Mouse (Mus musculus): Measurements from ENCODE around the gene E030025P04Rik. TPM values are rescaled to one million over a fixed set of nuclear protein-coding genes. Genes with fewer than 3 reads are reported as not detected.

Gene E030025P04Rik
- polyA plus RNA-seq, 1 experiment from 2014 or later = not detected

GRCm38 (mm10) chr11:109107518-109108205 is 36.5 kb downstream of the E030025P04Rik start:
- no peak for ATAC-seq (ENCODE audit: insufficient read depth, low FRiP score)
- no peak overlapping the region for H3K27ac ChIP-seq (ENCODE audit: low read length)
- no peaks in the 10 kb centered on the region for H3K27me3 ChIP-seq (ENCODE audit: control insufficient read depth, insufficient read depth, low read length)
- no peak overlapping the region for H3K9ac ChIP-seq (ENCODE audit: low read length)
- H3K4me3 ChIP-seq (replicated peaks; ENCODE audit: low read length) = no peak overlapping the region
- H3K4me2 ChIP-seq (ENCODE audit: low read depth, low read length) = no peak overlapping the region
- no peaks in the 10 kb centered on the region for H3K36me3 ChIP-seq (ENCODE audit: control insufficient read depth, insufficient read depth, low read length)
- 56% methylated on average over 11 of the region's 11 CpGs for WGBS
- no peaks in the 10 kb centered on the region for H3K9me3 ChIP-seq (replicated peaks; ENCODE audit: control insufficient read depth, low read length)
- no peaks in the 10 kb centered on the region for H3K4me1 ChIP-seq (ENCODE audit: control insufficient read depth, insufficient read depth, low read length)

GRCm38 (mm10) chr11:109106751-109107150 is 37.4 kb downstream of the E030025P04Rik start:
- ATAC-seq (ENCODE audit: insufficient read depth, low FRiP score) = no peak
- no peaks in the 10 kb centered on the region for H3K27me3 ChIP-seq (ENCODE audit: control insufficient read depth, insufficient read depth, low read length)
- no peaks in the 10 kb centered on the region for H3K4me1 ChIP-seq (ENCODE audit: control insufficient read depth, insufficient read depth, low read length)
- no peaks in the 10 kb centered on the region for H3K36me3 ChIP-seq (ENCODE audit: control insufficient read depth, insufficient read depth, low read length)
- WGBS = 20% methylated on average over 8 of the region's 8 CpGs
- H3K9me3 ChIP-seq (replicated peaks; ENCODE audit: control insufficient read depth, low read length) = no peaks in the 10 kb centered on the region
- no peak overlapping the region for H3K27ac ChIP-seq (ENCODE audit: low read length)
- H3K9ac ChIP-seq (ENCODE audit: low read length) = no peak overlapping the region
- H3K4me2 ChIP-seq (ENCODE audit: low read depth, low read length) = no peak overlapping the region
- H3K4me3 ChIP-seq (replicated peaks; ENCODE audit: low read length) = no peak overlapping the region

- Histone ChIP-seq H3K4me3 (replicated peaks; ENCODE audit: low read length) (no peak overlapping the region), H3K9me3 (replicated peaks; ENCODE audit: control insufficient read depth, low read length) (no peaks in the 10 kb centered on the region), H3K9ac (ENCODE audit: low read length) (no peak overlapping the region), H3K4me2 (ENCODE audit: low read depth, low read length) (no peak overlapping the region), H3K4me1 (ENCODE audit: control insufficient read depth, insufficient read depth, low read length) (no peaks in the 10 kb centered on the region), H3K27ac (ENCODE audit: low read length) (no peak overlapping the region), H3K27me3 (ENCODE audit: control insufficient read depth, insufficient read depth, low read length) (no peaks in the 10 kb centered on the region), H3K36me3 (ENCODE audit: control insufficient read depth, insufficient read depth, low read length) (no peaks in the 10 kb centered on the region)
- ATAC-seq (ENCODE audit: insufficient read depth, low FRiP score) = no peak
- 28% methylated on average over 5 of the region's 5 CpGs for WGBS
These were observed 38.0 kb downstream of the E030025P04Rik start for GRCm38 (mm10) chr11:109106181-109106580.

GRCm38 (mm10) chr11:109103386-109103785 is 40.8 kb downstream of the E030025P04Rik start:
- ATAC-seq (ENCODE audit: insufficient read depth, low FRiP score) = no peak
- Histone ChIP-seq H3K27me3 (ENCODE audit: control insufficient read depth, insufficient read depth, low read length) (no peaks in the 10 kb centered on the region), H3K27ac (ENCODE audit: low read length) (no peak overlapping the region), H3K9me3 (replicated peaks; ENCODE audit: control insufficient read depth, low read length) (no peaks in the 10 kb centered on the region), H3K4me2 (ENCODE audit: low read depth, low read length) (no peak overlapping the region), H3K4me3 (replicated peaks; ENCODE audit: low read length) (no peak overlapping the region), H3K36me3 (ENCODE audit: control insufficient read depth, insufficient read depth, low read length) (no peaks in the 10 kb centered on the region), H3K4me1 (ENCODE audit: control insufficient read depth, insufficient read depth, low read length) (no peaks in the 10 kb centered on the region), H3K9ac (ENCODE audit: low read length) (no peak overlapping the region)
- WGBS = 87% methylated on average over 3 of the region's 3 CpGs

- no peaks in the 10 kb centered on the region for H3K9me3 ChIP-seq (replicated peaks; ENCODE audit: control insufficient read depth, low read length)
- 77% methylated on average over 8 of the region's 8 CpGs for WGBS
- 0 out of 2 replicates have a peak, but pooled peaks cover 6% of the 10 kb centered on the region for H3K4me1 ChIP-seq (ENCODE audit: control insufficient read depth, insufficient read depth, low read length)
- no peak overlapping the region for H3K4me2 ChIP-seq (ENCODE audit: low read depth, low read length)
- no peaks in the 10 kb centered on the region for H3K27me3 ChIP-seq (ENCODE audit: control insufficient read depth, insufficient read depth, low read length)
- no peak overlapping the region for H3K9ac ChIP-seq (ENCODE audit: low read length)
- H3K4me3 ChIP-seq (replicated peaks; ENCODE audit: low read length) = no peak overlapping the region
- H3K36me3 ChIP-seq (ENCODE audit: control insufficient read depth, insufficient read depth, low read length) = no peaks in the 10 kb centered on the region
- no peak overlapping the region for H3K27ac ChIP-seq (ENCODE audit: low read length)
- ATAC-seq (ENCODE audit: insufficient read depth, low FRiP score) = no peak
These were observed 41.5 kb downstream of the E030025P04Rik start for GRCm38 (mm10) chr11:109102646-109103045.

- Histone ChIP-seq H3K9ac (ENCODE audit: low read length) (no peak overlapping the region), H3K27ac (ENCODE audit: low read length) (no peak overlapping the region), H3K27me3 (ENCODE audit: control insufficient read depth, insufficient read depth, low read length) (no peaks in the 10 kb centered on the region), H3K36me3 (ENCODE audit: control insufficient read depth, insufficient read depth, low read length) (no peaks in the 10 kb centered on the region), H3K4me2 (ENCODE audit: low read depth, low read length) (no peak overlapping the region), H3K4me3 (replicated peaks; ENCODE audit: low read length) (no peak overlapping the region), H3K9me3 (replicated peaks; ENCODE audit: control insufficient read depth, low read length) (no peaks in the 10 kb centered on the region), H3K4me1 (ENCODE audit: control insufficient read depth, insufficient read depth, low read length) (0 out of 2 replicates have a peak, but pooled peaks cover 6% of the 10 kb centered on the region)
- no peak for ATAC-seq (ENCODE audit: insufficient read depth, low FRiP score)
- WGBS = 70% methylated on average over 6 of the region's 6 CpGs
These were observed 43.9 kb downstream of the E030025P04Rik start for GRCm38 (mm10) chr11:109100266-109100665.

- WGBS = 43% methylated on average over 5 of the region's 5 CpGs
- Histone ChIP-seq H3K27ac (ENCODE audit: low read length) (no peak overlapping the region), H3K4me1 (ENCODE audit: control insufficient read depth, insufficient read depth, low read length) (no peaks in the 10 kb centered on the region), H3K4me2 (ENCODE audit: low read depth, low read length) (no peak overlapping the region), H3K36me3 (ENCODE audit: control insufficient read depth, insufficient read depth, low read length) (no peaks in the 10 kb centered on the region), H3K9me3 (replicated peaks; ENCODE audit: control insufficient read depth, low read length) (no peaks in the 10 kb centered on the region), H3K27me3 (ENCODE audit: control insufficient read depth, insufficient read depth, low read length) (no peaks in the 10 kb centered on the region), H3K9ac (ENCODE audit: low read length) (no peak overlapping the region), H3K4me3 (replicated peaks; ENCODE audit: low read length) (no peak overlapping the region)
- ATAC-seq (ENCODE audit: insufficient read depth, low FRiP score) = no peak
These were observed 52.3 kb downstream of the E030025P04Rik start for GRCm38 (mm10) chr11:109091821-109092220.

Other genes starting within 250 kb of the E030025P04Rik start
- gene Axin2, start 224.0 kb downstream of the E030025P04Rik start, polyA plus RNA-seq (2015; fragmentation: Nextera tagmentation; extraction: Ambion mirVana) = 2.4 and 2.8 TPM in 2 replicates
- gene Rgs9, start 153.8 kb upstream of the E030025P04Rik start, polyA plus RNA-seq (2015; fragmentation: Nextera tagmentation; extraction: Ambion mirVana) = 2.1 and 2.3 TPM in 2 replicates
- 28.8 and 32.8 TPM in 2 replicates for gene Gna13, start 218.5 kb upstream of the E030025P04Rik start, polyA plus RNA-seq (2015; fragmentation: Nextera tagmentation; extraction: Ambion mirVana)